Mouse (Mus musculus) cerebellum, postnatal 4 days (tissue): ENCODE results near the gene Magea4.

Experiments used
- DNase-seq, 2 experiments: peaks; one replicate each; pipeline ENCODE4 v3.0.0; 2022; ENCODE audit warnings: low spot score in 2 of 2, mixed read lengths in 1 of 2

Magea4 gene

GRCm38 (mm10) chrX:72221717-72222116, at the start of gene Magea4:
Gene Magea4 (plus strand): TSS chrX:72222017.
- DNase-seq, result no peak

GRCm38 (mm10) chrX:72202944-72203554, 18.8 kb upstream of the Magea4 start:
- DNase-seq, result no peak

GRCm38 (mm10) chrX:72270637-72271036, 48.8 kb downstream of the Magea4 start:
- DNase-seq, result peak in 1 of 2 experiments; percentile 10
